Mouse (Mus musculus) bone marrow macrophage, adult 2 months (primary cell): ENCODE measurements around the gene Tmem121.

Experiments
- CTCF ChIP-seq: IDR thresholded peaks from 2 replicates; pipeline ENCODE4 v1.5.1; 2012; ENCODE audit warnings: low read depth, mild to moderate bottlenecking, low read length, moderate library complexity
- POLR2A ChIP-seq: IDR thresholded peaks from 2 replicates; pipeline ENCODE4 v1.6.1; 2012; ENCODE audit warnings: mild to moderate bottlenecking, low read depth, low read length, borderline replicate concordance

DNA sequence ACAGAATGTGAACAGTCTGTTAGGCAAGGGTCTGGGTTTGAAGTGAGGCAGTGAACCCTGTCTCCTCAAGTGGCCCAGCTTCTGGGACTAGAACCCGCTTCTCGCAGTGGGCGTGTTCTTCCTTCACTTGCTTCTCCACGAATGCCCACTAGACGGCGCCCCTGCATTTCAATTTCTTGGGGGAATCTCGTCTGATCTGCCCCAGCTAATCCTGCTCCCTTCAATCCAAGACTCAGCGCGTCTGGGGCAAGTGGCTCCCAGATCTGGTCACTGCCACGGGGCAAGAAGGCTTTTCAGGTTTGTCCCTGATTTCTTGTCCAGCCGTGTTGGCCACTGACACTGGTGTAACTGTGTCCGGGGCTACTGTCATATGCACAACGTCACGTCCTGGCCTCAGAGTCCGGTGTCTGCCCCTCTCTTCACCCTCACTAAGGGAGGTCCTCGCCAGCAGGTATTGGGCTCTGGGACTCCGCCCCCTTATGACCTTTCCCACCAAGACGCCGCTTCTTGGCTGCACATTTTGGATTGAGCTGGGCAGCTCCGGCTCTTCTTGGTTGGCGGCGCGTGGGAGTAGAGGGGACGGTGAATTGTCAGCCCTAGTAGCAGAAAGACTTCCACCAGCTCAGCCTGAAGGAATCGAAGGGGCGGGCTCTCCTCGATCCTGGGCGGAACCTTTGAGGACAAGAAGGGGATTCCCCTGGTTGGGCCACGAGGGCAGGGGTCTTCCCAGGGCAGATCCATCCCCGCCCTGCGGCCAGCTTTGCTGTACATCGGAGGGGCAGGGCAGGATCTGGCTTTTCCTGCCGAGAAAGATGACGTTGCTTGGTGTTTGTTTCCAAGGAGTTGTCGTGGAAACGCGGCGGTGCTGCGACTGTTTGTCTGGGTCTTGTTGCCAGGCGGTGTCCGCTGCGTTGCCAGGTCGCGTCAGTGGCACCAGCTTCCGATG, 39.3 kb upstream of the Tmem121 start, which contains the start of gene Crip1:
- TF ChIP-seq CTCF (peak; percentile 93), POLR2A (no peak)
